Mouse (Mus musculus) left cerebral cortex, postnatal 14 days (tissue): ENCODE results near the gene Golt1b. TPM values are rescaled to one million over a fixed set of nuclear protein-coding genes. Genes with fewer than 3 reads are reported as not detected.

Source experiments
- DNase-seq, 2 experiments: peaks; one replicate each; pipeline ENCODE4 v3.0.0; 2021 to 2022; ENCODE audit warnings: low spot score in 2 of 2, mixed read lengths in 1 of 2
- intact Hi-C: fragments of 180-260 bp; cut with DNase I; formaldehyde crosslinking; loops from one replicate; pipeline ENCODE4 v1.15.1; 2025
- total RNA-seq, 2 experiments: library from RNA; stranded (reverse); gene quantifications; 2 replicates each; pipeline ENCODE4 v1.2.3; 2021

Golt1b gene
- total RNA-seq, 2 experiments from 2014 or later: 29.0 to 29.5 TPM

GRCm38 (mm10) chr6:142378576-142379330 lies 8.3 kb upstream of the Golt1b start:
- intact Hi-C loops: no loop called here
- no peak for DNase-seq

GRCm38 (mm10) chr6:142379961-142380360 lies 7.1 kb upstream of the Golt1b start:
- DNase-seq: no peak
- intact Hi-C loops: loop anchor here (10.0 kb wide), 1 partner anchor 375 kb away; the partner anchor contains the start of gene Cmas

DNA sequence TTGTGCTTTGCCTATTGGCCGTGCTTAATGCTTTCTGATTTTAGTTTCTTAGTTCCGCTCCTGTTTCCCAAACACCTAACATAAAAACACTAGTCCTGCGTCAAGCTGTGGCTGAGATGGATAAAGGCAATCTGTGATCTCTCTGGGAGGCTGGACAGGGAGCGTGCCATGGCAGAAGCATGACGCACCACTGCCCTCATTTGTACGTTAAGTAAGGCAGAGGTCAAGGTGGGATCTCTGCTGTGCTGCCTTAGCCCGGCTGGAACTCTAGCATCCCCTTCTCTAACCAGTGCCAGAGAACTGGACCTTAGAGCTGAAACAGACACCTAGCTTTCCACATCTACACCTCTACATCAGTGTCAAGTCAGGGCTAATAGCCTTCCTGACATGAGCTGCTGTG lies 5.4 kb upstream of the Golt1b start:
- intact Hi-C loops: loop anchor here (10.0 kb wide), 1 partner anchor 373 kb away; the partner anchor contains the start of gene Cmas
- DNase-seq: no peak

GRCm38 (mm10) chr6:142384521-142384920 lies 2.5 kb upstream of the Golt1b start:
- no peak for DNase-seq
- intact Hi-C loops: loop anchor here (10.0 kb wide), 1 partner anchor 370 kb away; the partner anchor contains the start of gene Cmas

DNA sequence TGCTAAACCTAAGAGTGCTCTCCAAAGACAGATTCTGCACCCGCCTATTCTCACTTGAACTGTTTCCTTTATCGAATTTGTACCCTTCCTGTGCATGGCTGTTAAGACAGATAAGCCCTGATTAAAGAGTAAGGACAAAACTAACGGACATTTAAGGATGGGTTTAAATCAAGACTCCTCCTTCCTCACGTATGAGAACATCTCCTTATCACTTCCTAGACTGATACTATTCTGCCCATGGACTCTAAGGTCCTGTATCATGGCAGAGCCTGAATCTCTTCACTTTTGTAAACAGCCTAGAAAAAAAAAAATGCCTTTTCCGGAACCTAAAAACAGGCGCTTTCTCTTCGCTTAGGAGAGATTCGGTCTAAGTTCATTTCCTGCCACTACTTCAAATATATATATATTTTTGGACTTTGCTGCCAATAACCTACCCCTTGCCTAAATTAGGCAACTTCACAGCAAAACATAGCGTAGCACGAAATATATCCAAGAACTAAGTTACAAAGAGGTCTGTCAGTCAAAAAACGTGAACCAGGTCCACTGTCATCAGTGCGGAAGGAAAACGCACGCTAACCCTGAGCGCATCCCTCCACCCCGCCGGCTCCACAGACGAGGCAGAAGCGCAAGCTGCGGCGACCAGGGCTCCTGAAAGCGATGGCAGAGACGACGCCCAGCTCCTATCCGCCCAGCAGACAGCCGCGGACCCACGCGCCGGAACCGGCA lies 573 bp upstream of the Golt1b start:
- DNase-seq: no peak
- intact Hi-C loops: loop anchor here (5.0 to 10.0 kb wide), 3 partner anchors 39 to 368 kb away; partner anchors contain the start of genes Cmas, Ldhb and Pyroxd1

GRCm38 (mm10) chr6:142387755-142388271 lies 792 bp downstream of the Golt1b start:
- DNase-seq: no peak
- intact Hi-C loops: loop anchor here (5.0 to 10.0 kb wide), 3 partner anchors 41 to 367 kb away; partner anchors contain the start of genes Cmas, Ldhb and Pyroxd1

- intact Hi-C loops: loop anchor here (5.0 to 10.0 kb wide), 3 partner anchors 42 to 366 kb away; partner anchors contain the start of genes Cmas, Ldhb and Pyroxd1
- DNase-seq: peak in 1 of 2 experiments; percentile 11
Observed at GRCm38 (mm10) chr6:142389101-142389500, 2.1 kb downstream of the Golt1b start.

- intact Hi-C loops: no loop called here
- DNase-seq: no peak
Observed at GRCm38 (mm10) chr6:142392312-142392711, 5.3 kb downstream of the Golt1b start.

- intact Hi-C loops: no loop called here
- DNase-seq: peak; percentile 8 to 35
Observed at GRCm38 (mm10) chr6:142394669-142395068, 7.6 kb downstream of the Golt1b start.

DNA sequence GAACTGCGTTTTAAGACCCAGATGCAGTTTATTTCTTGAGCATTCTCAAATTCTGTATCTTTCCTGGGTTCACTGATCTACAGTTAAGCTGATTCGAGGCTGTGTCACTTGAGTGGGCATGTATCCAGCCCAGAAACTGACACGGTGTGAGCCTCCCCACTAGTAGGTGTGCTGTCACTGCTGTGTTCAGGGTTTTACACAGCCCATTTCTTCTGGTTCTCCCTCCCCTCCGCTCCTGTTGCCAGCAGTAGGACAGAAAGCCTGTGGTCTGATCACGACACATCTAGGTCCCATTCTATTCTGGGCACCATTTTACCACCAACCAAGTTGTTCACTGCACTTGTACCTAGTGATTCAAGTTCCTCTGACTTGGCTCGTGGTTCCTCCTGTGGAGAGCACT lies 8.7 kb downstream of the Golt1b start:
- DNase-seq: no peak
- intact Hi-C loops: no loop called here

DNA sequence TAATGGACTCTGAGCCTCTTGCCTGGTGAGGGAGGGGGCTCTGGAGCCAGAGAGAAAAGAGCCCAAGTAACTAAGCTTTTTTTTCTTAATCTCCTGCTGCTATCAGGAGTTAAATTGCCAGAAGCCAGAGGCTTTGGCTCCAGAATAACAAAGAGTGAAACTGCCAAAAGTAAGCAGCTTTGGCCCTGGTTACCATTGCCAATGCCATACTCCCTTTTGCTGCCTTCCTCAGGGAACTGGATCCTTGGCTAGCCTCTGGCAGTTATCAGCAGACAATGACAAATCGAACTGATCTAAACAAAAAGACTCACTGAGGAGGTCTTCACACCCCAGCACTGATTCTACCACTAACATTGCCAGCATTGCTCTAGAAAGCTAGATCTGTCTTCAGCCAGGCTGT lies 24.1 kb downstream of the Golt1b start:
- no peak for DNase-seq
- intact Hi-C loops: no loop called here

- intact Hi-C loops: no loop called here
- no peak for DNase-seq
Observed at GRCm38 (mm10) chr6:142412906-142413491, 26.0 kb downstream of the Golt1b start, which contains the start of gene Spx. Gene Spx (plus strand): TSS chr6:142413441.

DNA sequence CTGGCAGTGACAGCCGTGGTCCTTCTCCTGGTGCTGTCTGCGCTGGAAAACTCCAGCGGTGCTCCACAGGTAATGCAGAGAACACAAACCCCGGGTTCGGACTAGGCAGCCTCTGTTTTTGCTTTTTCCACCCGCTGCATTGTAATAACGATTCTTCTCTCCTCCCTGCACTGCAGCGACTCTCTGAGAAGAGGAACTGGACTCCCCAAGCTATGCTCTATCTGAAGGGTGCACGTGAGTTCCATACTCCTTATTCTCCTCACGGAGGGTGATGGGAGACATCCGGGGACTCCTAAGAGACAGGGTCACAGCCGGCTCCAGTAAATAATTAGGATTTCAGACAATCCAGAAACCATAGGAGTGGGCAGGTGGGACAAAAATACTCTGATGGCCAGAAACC lies 26.8 kb downstream of the Golt1b start:
- intact Hi-C loops: no loop called here
- no peak for DNase-seq

- intact Hi-C loops: no loop called here
Observed at GRCm38 (mm10) chr6:142414597-142414996, 27.6 kb downstream of the Golt1b start.

GRCm38 (mm10) chr6:142424976-142425375 lies 38.0 kb downstream of the Golt1b start:
- no peak for DNase-seq
- intact Hi-C loops: no loop called here

More at GRCm38 (mm10) chr6:142414597-142414996, 27.6 kb downstream of the Golt1b start:
- no peak for DNase-seq

- intact Hi-C loops: no loop called here
- no peak for DNase-seq
Observed at GRCm38 (mm10) chr6:142429072-142429471, 42.1 kb downstream of the Golt1b start.

- DNase-seq: no peak
- intact Hi-C loops: no loop called here
Observed at GRCm38 (mm10) chr6:142451381-142451780, 64.4 kb downstream of the Golt1b start.

DNA sequence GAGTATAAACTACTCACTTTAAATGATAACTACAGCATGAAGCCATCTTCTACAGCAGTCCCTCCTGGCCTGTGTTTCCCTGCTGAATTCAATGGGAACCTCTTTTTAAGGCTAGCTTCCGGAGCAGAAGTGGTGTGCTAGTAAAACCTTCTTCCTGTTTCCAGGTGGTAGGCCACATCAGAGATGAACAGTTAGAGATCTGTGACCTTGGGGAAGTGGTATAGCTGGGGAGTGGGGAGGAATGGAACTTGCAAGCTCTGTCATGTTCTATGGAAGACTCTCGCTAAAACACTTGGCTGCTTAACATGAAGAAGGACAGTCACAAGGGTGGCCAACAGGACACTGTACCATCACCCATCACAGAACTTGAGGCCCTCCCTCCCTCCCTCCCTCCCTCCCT lies 66.3 kb downstream of the Golt1b start:
- intact Hi-C loops: no loop called here
- no peak for DNase-seq
